Mouse (Mus musculus): Measurements from ENCODE around the gene Dnah6.

DNA sequence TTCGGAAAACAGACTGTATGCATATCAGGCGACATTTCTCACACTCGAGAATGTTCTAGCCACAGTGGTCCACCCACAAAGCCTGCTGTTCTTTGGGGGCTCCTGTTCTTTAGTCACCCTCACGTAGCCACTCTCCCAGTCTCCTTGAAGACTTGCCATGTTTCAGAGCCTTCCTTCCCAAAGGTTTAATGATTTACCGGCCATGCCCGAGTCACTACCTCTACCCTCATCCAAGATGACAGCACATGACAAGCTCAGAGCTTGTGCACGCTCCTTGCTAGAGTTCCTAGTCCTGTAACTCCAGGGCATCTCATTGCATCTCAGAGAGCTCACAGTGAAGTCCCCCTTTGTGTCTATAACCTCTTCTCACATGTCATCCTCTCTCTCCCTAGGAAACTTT lies 174.2 kb downstream of the Dnah6 start:
- TF ChIP-seq CTCF (IDR thresholded peaks at IDR 0.05; ENCODE audit: low read depth) (no peak), EP300 (optimal IDR thresholded peaks at IDR 0.05) (no peak)
